Mouse (Mus musculus) heart, adult 2 months (tissue): ENCODE results near the gene Reg4. TPM values are rescaled to one million over a fixed set of nuclear protein-coding genes. Genes with fewer than 3 reads are reported as not detected.

Source experiments
- DNase-seq, 2 experiments: peaks; one replicate each; pipeline ENCODE4 v3.0.0; 2021
- H3K27ac ChIP-seq: fragments of 200-600 bp; 2 replicates; pipeline ENCODE4 v1.8.1; 2022
- H3K27me3 ChIP-seq: fragments of 200-500 bp; 2 replicates; pipeline ENCODE4 v1.6.1; 2012; ENCODE audit warnings: mild to moderate bottlenecking, low read length, inconsistent platforms, mixed read lengths; ENCODE audit not compliant: control insufficient read depth, insufficient read depth
- H3K36me3 ChIP-seq: fragments of 200-500 bp; 2 replicates; pipeline ENCODE4 v1.6.1; 2012; ENCODE audit warnings: low read length, inconsistent platforms; ENCODE audit not compliant: control insufficient read depth, insufficient read depth
- H3K4me1 ChIP-seq: fragments of 200-500 bp; 2 replicates; pipeline ENCODE4 v1.6.1; 2011; ENCODE audit warnings: low read length; ENCODE audit not compliant: control insufficient read depth, insufficient read depth
- H3K4me3 ChIP-seq: fragments of 200-600 bp; 2 replicates; pipeline ENCODE4 v1.8.1; 2022
- H3K79me2 ChIP-seq: fragments of 200-500 bp; replicated peaks from 2 replicates; pipeline ENCODE4 v1.6.1; 2012; ENCODE audit warnings: mild to moderate bottlenecking, inconsistent platforms, low read length, moderate library complexity, mixed read lengths; ENCODE audit not compliant: control insufficient read depth, insufficient read depth
- H3K9ac ChIP-seq: fragments of 200-500 bp; 2 replicates; pipeline ENCODE4 v1.6.1; 2012; ENCODE audit warnings: low read depth, mild to moderate bottlenecking, control low read depth, inconsistent platforms, low read length, mixed read lengths
- CTCF ChIP-seq: fragments of 200-600 bp; IDR thresholded peaks from 2 replicates; pipeline ENCODE4 v1.8.1; 2022; ENCODE audit warnings: antibody characterized with exemption, mild to moderate bottlenecking, moderate library complexity
- EP300 ChIP-seq: fragments of 200-500 bp; IDR thresholded peaks from 2 replicates; pipeline ENCODE4 v1.6.1; 2011; ENCODE audit warnings: low read depth, low read length, control low read depth; ENCODE audit not compliant: insufficient read depth
- POLR2A ChIP-seq: fragments of 200-500 bp; IDR thresholded peaks from 2 replicates; pipeline ENCODE4 v1.6.1; 2011; ENCODE audit warnings: mild to moderate bottlenecking, low read depth, low read length, control low read depth; ENCODE audit not compliant: insufficient read depth
- whole genome bisulfite sequencing: fragments of 180-500 bp; shearing (Covaris S2); methylation state at CpG from one replicate; pipeline ENCODE4 v1.1.7; 2018; 5-methylcytosine and 5-hydroxymethylcytosine counted together
- intact Hi-C: fragments of 180-260 bp; cut with DNase I; formaldehyde crosslinking; loops from one replicate; pipeline ENCODE4 v1.15.1; 2025
- polyA plus RNA-seq: library from polyadenylated mRNA; depleted of rRNA; stranded (reverse); fragments of >200 nt; gene quantifications from 2 replicates; pipeline ENCODE4 v1.2.3, GENCODE M21; 2012
- total RNA-seq, 2 experiments: library from RNA; stranded (reverse); gene quantifications; 2 replicates each; pipeline ENCODE4 v1.2.3; 2021

Gene Reg4
- total and polyA plus RNA-seq, 3 experiments = not detected

DNA sequence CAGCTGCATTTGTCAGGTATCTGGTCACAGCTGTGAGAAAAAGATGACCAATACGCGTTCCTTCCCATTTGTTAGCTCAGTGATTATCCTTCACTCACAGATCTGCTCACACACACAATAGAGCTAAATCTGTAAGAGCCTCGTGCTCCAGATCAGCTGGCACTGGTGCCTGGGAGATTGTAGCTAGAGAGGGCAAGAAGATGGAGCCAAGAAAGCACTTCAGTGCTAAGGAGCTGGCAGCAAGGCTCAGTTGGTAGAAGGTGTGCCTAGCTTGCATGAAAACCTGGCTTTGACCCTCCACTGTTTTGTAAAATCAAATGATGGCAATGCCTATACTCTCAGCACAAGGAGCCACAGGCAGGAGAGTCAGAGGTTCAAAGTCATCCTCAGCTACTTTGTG is 5.8 kb downstream of the Reg4 start:
- no peak for DNase-seq
- H3K4me3 ChIP-seq = no peak overlapping the region
- no peak for TF ChIP-seq EP300
- TF ChIP-seq CTCF = no peak
- no peak for TF ChIP-seq POLR2A
- intact Hi-C loops = loop anchor here (1.0 to 10.0 kb wide), 3 partner anchors 50 to 183 kb away; no protein-coding TSS in a partner anchor
- no peaks in the 10 kb centered on the region for H3K27me3 ChIP-seq
- no peak overlapping the region for H3K9ac ChIP-seq
- H3K27ac ChIP-seq = no peak overlapping the region
- no peaks in the 10 kb centered on the region for H3K79me2 ChIP-seq
- 63% methylated on average over 3 of the region's 3 CpGs for WGBS
- no peaks in the 10 kb centered on the region for H3K36me3 ChIP-seq
- H3K4me1 ChIP-seq = no peaks in the 10 kb centered on the region; the same call in 1 of the 2 replicates

DNA sequence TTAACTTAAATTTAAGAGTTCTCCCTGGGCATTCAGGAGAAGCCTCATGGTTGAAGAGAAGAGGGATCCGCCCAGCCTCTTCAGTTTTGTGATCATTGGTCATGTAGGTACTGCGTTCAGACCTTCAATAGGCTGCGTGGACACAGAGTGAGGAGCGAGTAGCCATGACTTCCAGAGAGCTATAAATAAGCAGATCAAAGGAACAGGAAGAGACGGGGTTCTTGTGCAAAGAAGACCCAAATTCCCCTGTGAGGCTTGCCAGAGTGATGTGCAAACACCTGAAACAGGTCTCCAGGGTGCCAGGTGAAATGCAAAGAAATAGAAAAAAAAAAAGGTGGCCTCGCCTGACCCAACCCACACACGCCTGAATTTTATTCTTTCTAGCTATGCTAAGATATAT is 8.0 kb downstream of the Reg4 start:
- no peaks in the 10 kb centered on the region for H3K27me3 ChIP-seq
- 75% methylated on average over 7 of the region's 7 CpGs for WGBS
- no peaks in the 10 kb centered on the region for H3K36me3 ChIP-seq
- TF ChIP-seq POLR2A (no peak), CTCF (no peak), EP300 (no peak)
- H3K27ac ChIP-seq = no peak overlapping the region
- no peak overlapping the region for H3K9ac ChIP-seq
- H3K4me1 ChIP-seq = no peaks in the 10 kb centered on the region
- intact Hi-C loops = loop anchor here (5.0 to 10.0 kb wide), 2 partner anchors 53 to 185 kb away; no protein-coding TSS in a partner anchor
- no peaks in the 10 kb centered on the region for H3K79me2 ChIP-seq
- DNase-seq = no peak
- no peak overlapping the region for H3K4me3 ChIP-seq

DNA sequence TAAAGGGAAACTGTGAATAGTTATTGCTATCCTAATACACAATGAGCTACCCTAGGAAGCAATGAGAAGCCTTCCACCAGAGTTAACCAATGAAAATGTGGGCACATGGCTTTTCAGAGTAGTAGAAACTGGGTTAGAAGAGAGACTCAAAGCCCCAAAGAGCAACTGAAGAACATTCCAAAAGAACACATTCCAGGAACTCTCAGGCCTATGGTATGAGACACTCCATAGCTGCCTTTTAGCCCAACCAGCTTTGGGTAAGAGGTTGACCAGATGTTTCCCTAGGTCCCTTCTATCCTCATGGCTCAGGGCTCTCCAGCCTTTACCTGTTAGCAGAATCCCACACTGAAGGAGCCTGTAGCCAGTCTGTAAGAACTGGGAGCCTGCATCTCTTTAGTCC is 11.5 kb downstream of the Reg4 start:
- no peak overlapping the region for H3K27ac ChIP-seq
- H3K79me2 ChIP-seq = no peaks in the 10 kb centered on the region
- no peaks in the 10 kb centered on the region for H3K4me1 ChIP-seq
- no peak for TF ChIP-seq CTCF
- no peak for TF ChIP-seq POLR2A
- no peak for TF ChIP-seq EP300
- no peak overlapping the region for H3K4me3 ChIP-seq
- no peaks in the 10 kb centered on the region for H3K27me3 ChIP-seq
- no peaks in the 10 kb centered on the region for H3K36me3 ChIP-seq
- DNase-seq = no peak
- H3K9ac ChIP-seq = no peak overlapping the region
- intact Hi-C loops = no loop called here

GRCm38 (mm10) chr3:98236266-98236665 is 14.3 kb downstream of the Reg4 start:
- no peaks in the 10 kb centered on the region for H3K4me1 ChIP-seq
- H3K9ac ChIP-seq = no peak overlapping the region
- WGBS = 64% methylated on average over 6 of the region's 6 CpGs
- no peaks in the 10 kb centered on the region for H3K36me3 ChIP-seq
- TF ChIP-seq CTCF = no peak
- H3K27me3 ChIP-seq = no peaks in the 10 kb centered on the region
- H3K4me3 ChIP-seq = no peak overlapping the region
- no peak for DNase-seq
- intact Hi-C loops = no loop called here
- H3K79me2 ChIP-seq = no peaks in the 10 kb centered on the region
- no peak overlapping the region for H3K27ac ChIP-seq

DNA sequence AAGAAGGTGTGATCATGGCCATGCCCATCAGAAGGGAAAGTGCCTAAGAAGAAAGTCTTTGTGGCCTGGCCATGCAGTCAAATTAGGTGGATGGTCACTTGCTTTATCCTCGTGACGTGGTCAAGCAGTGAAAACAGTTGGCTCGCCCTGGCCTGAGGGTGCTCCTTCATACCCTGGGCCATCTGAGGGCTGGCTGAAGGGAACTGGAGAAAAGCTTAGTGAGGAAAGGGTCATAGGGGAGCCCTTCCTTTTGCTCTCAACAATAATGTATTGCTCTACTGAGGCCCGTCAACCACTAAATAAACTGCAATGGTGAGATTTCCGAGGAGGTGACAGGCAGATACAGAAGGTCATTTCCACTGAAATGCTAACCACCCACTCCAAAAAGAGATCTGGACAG is 15.3 kb downstream of the Reg4 start:
- Histone ChIP-seq H3K36me3 (no peaks in the 10 kb centered on the region), H3K4me1 (no peaks in the 10 kb centered on the region), H3K27ac (no peak overlapping the region), H3K4me3 (no peak overlapping the region), H3K79me2 (no peaks in the 10 kb centered on the region), H3K9ac (no peak overlapping the region), H3K27me3 (no peaks in the 10 kb centered on the region)
- TF ChIP-seq POLR2A (no peak), EP300 (no peak), CTCF (no peak)
- WGBS = 78% methylated on average over 5 of the region's 5 CpGs
- intact Hi-C loops = no loop called here
- no peak for DNase-seq

GRCm38 (mm10) chr3:98238150-98238549 is 16.2 kb downstream of the Reg4 start:
- 85% methylated on average over 3 of the region's 3 CpGs for WGBS
- no peak for TF ChIP-seq POLR2A
- TF ChIP-seq CTCF = no peak
- TF ChIP-seq EP300 = no peak
- Histone ChIP-seq H3K4me3 (no peak overlapping the region), H3K4me1 (no peaks in the 10 kb centered on the region), H3K27me3 (no peaks in the 10 kb centered on the region), H3K79me2 (no peaks in the 10 kb centered on the region), H3K36me3 (no peaks in the 10 kb centered on the region), H3K9ac (no peak overlapping the region), H3K27ac (no peak overlapping the region)
- DNase-seq = no peak
- intact Hi-C loops = no loop called here

DNA sequence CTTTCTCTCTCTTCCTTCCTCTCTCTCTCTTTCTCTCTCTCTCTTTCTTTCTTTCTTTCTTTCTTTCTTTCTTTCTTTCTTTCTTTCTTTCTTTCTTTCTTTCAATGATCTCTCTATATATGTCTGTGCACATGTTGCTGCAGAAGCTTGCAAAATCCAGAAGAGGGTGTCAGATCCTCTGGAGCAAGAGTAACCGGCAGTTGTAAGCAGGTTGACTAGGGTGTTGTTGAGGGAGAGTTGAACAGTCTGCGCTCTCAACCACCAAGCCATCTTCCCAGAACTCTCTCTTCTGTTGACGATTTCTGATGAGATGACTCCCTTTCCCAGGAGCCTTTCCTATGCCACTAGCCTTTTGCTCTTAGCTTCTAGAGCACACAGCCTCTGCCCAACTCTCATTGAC is 20.1 kb downstream of the Reg4 start:
- Histone ChIP-seq H3K27me3 (no peaks in the 10 kb centered on the region), H3K36me3 (no peaks in the 10 kb centered on the region), H3K4me1 (no peaks in the 10 kb centered on the region), H3K79me2 (no peaks in the 10 kb centered on the region), H3K9ac (no peak overlapping the region), H3K4me3 (no peak overlapping the region), H3K27ac (no peak overlapping the region)
- DNase-seq = no peak
- intact Hi-C loops = no loop called here
- 78% methylated on average over 3 of the region's 3 CpGs for WGBS
- TF ChIP-seq EP300 = no peak
- TF ChIP-seq POLR2A = no peak
- TF ChIP-seq CTCF = no peak
